Mouse (Mus musculus): ENCODE results near the gene Tenm2. TPM values are rescaled to one million over a fixed set of nuclear protein-coding genes. Genes with fewer than 3 reads are reported as not detected.

Tenm2 gene
- total RNA-seq, 2 experiments from 2014 or later, result 141 to 157 TPM

DNA sequence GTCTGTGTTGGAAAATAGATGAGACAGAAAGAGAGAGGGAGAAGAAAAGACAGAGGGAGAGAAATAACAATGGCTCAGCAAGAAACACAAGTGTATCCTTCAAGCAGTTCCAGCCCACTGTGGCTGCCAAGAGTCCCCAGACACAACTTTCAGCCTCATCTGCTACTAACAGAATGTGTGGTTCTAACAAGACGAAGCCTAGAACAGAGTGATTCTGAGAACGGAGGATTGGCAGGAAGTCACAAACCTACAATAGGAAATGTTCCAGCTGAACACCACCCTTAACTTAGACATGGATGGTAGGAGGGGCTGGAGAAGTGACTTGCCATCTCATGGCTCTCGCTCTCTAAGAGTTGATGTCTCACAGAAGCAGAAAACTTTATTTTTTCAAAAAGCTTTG lies 894.0 kb downstream of the Tenm2 start:
- peak in 1 of 2 experiments; percentile 48 for DNase-seq

DNA sequence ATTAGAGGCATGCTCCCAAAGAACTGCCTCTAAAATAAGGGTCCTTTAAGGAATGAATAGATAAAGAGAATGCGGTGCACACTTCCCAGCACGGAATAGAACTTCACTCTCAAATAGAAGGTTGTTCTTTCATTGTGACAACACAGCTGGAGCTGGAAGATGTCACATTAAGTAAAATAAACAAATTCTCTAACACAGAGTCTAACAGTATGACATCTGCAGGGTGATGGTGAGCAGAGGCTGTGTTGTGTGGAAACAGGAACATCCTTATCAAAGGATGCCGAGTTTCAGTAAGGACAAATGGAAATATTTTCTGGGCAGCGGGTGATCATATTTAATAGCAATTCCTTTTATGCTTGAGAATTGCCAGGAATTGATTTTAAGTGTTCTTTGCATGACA lies 897.3 kb downstream of the Tenm2 start:
- DNase-seq, result no peak

DNA sequence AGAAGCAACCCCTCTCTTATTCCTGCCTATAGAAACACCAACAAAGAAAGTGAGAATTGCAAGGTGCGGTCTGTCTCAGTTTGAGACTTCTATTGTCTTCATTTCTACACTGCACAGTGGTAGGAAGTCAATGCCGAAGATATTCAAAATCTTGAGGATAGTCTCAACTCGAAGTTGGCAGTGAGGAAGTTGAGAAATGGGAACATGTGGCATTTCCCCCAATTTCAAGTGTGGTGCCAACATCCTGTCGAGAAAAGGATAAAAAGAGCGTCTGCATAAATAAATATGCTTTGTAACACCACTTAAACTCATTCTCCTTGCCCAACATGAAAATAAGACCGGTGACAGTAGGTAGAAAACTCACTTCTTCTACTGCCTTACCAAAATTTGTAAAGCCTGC lies 898.7 kb downstream of the Tenm2 start:
- no peak for DNase-seq

DNA sequence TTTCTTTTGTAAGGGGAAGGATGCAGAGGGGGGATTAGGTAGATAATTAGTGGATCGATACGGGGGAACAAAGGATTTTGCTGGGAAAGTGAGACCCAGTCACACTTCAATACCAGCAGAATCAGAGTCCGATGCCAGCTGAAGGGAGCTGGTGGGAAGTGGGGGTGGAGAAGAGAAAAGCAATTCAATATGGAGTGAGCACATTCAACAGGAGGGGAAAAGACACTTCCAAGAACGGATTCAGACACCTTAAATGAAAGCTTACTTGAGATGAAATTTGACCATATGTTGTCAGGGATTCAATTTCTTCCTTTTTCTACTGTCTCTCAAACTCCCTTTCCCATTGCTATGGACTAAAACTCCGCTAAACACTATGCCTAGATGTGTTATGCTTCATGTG lies 900.6 kb downstream of the Tenm2 start:
- no peak for DNase-seq

DNA sequence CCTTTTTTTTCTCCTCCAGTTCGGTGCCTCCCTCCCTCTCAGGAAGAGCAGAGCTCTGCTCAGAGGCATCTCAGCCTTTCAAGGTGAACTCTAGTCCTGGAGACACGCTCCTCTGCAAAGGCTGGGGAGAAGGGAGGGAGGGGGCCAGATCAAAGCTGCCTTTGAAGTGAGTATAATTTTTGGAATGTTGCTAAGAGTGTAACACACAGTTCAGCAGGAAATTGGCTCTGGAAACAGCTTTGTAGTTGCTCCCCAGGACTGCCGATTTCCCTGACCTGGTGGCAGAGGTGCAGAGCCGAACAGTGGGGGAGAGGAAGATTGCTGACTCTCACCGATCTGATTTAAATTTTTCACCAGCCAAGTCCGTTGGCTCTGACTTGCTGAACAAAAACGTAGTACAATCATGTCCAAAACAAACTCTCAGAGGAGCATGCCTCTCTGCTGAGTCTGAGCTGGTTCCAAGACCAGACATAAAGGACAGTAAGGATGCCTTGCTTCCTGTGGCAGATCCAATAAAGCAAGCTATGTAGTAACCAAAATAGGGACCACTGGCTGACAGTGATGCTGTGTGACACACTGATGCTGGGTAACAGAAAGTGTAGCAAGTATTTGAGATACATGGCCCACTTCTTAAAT lies 901.5 kb downstream of the Tenm2 start:
- no peak for DNase-seq

DNA sequence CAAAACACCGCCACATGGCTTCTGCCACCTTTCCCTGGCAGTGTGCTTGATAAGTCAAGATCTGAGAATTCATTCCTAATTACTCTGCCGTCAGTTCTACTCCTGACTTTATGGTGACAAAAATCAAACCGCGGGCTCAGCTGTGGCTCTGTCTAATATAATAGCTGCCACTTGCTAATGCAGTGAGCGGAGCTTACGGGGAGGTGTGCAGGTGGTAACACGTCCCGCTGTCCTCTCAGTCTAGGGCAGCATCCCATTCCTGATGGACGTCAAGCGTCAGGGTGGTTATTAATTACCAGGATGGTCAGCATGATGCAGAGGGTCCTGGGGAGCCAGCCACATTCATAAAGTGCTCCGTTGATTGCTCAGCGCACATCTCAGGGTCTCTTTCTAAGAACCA lies 903.5 kb downstream of the Tenm2 start:
- no peak for DNase-seq

DNA sequence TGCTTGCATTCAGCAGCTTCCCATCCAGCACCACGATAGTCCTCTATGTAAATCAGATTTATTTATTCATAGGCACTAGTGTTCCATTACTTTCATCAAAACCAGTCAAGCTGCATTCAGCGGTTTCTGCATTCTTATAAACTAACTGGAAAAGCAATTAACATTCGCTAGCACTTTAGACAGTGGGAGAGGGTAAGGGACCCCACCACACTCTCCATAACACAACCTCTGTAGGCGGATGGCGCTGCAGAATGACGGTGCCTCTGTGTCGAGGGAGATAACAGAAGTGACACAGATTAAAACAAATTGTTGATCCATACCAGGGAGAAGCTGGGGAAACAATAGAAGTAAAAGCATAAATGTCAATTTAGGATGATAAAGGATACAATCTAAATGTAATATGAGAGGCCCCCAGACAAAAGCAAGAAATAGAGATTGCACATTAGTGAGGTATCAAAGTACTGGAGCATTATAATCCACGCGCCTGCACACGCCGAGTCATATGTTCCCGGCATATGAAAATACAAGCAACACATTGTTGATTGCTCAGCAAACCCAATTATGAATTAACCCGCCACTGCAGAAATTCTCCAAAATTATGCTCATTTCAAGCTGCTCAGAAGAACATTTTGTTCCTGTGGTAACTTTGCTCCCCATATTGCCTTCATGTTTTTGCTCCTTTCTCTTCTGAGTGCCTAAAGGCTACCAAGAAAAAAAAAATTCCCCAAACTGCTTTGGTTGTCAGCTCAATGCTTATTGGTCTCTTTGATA lies 904.2 kb downstream of the Tenm2 start:
- no peak for DNase-seq

DNA sequence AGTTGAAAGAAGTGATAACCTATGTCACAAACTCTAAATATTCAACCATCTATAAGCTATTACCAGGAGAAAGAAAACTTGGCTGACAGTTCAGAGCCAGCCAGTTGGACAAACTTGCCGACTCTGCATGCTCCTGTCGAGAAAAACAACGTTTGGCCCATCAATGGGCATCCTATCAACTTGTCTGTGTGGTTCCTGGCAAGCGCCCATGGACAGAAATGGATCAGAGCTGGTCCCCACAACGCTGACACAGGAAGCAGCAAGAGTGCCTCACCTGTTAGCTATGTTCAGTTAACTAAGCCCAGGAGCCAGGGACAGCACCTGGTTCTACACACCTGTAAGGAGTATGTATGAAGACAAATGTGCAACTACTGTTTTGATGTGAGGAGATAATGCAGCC lies 908.5 kb downstream of the Tenm2 start:
- DNase-seq, result no peak

DNA sequence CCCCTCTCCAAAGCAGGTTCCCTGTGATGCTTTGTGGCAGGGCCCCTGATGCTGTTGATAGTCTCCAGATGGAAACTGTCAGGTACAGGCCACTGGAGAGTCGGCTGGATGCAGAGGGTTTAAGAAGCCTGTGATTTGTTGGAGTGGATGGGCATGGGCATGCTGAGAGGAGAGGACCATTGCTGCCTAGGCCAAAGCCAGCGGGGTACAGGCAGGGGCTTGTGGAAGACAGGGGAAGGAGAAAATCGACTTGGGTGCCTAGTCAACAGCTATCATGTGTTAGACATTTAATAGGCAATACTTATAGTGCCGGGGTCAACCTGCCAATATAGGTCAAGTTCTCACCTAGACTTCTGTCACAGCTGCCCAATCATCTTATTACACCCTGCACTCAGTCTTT lies 926.4 kb downstream of the Tenm2 start:
- DNase-seq, result no peak

DNA sequence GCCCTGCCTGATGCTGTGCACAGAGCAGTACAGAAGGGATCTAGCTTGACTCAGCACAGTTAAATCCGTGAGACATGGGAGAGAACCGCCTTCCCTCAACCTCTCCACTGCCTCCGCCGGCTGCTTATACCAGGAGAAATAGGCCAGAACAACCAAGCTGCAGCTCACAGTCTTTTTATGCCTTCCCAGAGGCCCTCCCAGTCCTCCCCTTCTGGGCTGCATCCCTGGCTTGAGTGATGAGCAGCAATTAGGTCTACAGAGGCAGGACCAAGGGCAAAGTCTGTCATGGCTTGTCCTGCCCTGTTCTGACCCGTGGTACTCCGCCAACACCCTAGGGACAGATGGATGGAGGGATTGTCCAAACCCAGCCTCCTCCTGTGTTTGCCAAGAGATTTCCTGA lies 928.5 kb downstream of the Tenm2 start:
- DNase-seq, result peak in 1 of 2 experiments; percentile 35

DNA sequence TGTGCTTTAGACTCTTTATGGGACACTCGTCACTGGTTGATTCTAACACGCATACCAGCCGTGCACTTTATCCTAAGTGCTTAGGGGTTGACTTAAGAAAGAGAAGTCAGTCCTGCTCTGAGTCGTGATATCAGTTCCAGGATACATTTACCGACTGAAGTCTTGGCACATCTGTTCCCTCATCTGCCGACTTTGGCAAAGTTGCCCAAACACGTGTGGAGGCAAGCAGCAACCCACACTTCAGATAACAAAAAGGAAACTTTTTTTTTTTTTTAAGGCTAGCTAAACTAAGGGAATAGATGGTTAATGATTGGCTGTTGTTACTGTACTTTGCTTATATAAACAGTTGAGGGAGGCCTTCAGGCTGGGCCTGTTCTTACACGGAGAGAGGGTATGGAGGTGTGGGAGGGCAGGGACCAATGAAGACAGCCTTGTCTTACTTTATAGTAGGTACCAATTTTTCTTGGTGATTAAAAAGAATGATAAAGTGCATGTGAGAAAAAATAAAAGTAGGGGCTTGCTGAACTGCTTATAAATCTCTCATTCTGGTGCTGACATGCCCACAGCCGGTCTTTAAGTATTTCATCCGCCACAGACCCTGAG lies 930.3 kb downstream of the Tenm2 start:
- DNase-seq, result no peak

DNA sequence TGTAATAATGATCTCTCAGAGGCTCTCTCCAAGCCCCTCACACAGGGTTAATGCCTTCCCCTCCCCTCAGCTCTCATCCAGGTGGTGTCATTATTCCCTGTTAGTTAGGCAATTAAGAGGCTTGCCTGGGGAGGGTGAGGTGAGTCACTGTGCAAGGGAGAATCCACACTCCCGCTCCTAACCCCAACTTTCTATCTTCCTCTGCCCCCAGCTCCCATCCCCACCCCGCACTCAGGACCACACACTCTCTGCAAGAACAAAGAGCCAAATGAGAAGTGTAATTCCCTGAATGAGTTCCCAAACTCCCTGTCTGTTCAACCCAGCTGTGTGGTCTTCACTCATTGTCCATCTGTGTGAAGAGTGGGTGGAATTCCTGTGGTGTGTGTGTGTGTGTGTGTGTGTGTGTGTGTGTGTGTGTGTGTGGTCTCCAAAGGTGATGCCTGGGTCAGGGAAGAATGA lies 932.8 kb downstream of the Tenm2 start:
- DNase-seq, result no peak

DNA sequence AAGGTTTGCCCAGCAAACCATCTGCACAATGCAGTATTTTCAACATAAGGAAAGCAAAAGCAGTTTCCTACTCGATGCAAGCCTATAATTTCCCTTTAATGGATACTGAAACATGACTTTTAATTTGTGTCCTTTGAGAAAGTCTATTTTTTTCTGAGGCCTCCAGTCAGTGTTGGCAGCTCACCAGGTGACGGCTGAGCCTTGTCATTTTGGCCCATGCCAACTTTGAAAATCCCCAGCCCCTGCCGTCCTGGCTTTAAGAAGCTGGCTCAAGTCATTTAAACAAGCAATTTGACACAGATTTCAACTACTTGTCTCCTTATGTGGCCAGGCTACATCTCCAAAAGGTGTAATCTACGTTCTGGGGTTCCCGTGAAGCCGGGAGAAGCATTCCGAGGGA lies 933.7 kb downstream of the Tenm2 start:
- DNase-seq, result no peak

DNA sequence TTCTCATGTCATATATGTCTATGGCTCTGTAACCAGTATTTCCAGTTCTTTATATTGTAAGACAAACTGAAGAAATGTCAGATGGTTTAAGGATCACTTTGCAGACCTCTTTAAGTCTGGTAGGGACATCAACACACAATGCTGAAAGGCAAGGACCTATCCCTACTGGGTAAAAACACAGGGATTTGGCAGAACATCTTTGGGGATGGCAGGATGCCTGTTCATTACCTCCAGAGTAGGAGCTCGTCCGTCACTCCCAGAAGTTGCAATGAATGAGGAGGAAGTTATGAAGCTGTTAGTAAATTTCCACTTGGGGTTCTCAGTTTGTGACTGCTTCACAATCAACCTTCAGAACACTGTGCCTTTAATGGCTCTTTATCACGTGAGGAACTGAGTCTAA lies 939.2 kb downstream of the Tenm2 start:
- DNase-seq, result no peak

DNA sequence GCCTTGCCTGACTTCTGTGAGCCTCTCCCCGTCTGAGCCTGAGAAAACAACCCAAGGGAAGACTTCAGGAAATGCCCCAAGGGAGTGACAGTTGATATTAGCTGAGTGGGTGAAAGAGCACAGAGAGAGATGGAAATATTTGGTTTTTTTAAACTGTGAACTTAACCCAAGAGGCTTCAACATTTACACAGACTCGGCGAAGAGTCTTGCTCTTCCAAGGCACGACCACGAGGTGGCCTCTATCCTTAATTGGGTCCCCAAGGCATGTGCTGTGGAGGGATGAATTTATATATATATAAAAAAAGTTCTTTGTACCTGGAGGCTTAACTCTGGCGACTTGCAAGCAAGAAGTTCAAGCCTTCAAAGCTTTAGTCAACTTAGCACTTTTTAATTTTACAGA lies 943.6 kb downstream of the Tenm2 start:
- DNase-seq, result no peak

DNA sequence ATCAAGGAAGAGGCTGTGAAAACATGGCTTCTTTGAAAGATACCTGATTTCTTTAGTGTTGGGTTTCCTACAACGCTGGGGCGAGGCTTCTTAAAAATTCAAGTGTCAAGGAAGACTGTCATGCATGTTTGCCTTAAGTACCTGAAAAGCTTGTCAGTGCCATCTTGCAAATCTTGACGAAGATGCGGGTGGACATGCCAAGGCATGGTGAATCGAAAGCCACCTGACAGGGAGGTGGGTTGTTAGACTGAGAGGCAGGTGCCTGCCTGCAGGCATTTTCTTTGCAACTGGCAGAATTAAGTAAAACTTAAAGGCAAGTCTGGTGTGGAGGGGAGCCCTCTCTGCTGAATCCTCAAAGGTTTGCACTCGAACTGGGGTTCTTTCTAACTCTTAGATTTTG lies 949.5 kb downstream of the Tenm2 start:
- DNase-seq, result no peak

DNA sequence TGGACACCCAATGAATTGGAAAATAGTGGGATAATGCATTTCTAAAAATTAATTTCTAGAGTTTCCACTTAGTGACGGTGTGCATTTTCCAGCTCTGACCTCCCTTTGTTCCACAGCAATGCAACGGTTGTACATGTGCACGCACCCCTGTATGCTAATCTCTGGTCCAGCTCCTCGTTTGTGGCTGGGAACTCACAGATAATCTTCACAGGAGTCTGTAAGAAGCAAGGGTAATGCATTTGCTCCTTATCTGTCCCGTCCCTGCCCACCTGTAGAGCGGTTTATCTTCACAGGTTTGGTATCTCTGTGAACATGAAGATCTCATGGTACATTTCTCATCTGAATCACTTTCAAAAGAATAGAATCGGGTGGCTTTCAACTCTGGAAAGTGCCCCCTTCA lies 955.2 kb downstream of the Tenm2 start:
- no peak for DNase-seq

DNA sequence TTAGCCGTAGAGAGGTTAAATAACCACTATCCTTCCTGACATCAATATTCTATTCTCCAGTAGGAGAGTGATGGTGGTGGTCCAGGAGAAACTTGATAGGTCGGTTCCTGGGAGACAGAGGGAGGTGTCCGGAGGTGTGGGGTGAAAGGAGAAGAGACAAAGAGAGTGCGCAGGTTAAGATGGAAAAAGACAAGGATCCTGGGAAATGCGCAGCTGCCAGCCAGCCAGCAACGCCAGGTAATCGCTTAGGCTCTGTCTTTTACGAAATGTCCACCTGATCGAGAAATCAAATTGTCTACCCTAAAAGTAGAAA lies 957.9 kb downstream of the Tenm2 start:
- no peak for DNase-seq

DNA sequence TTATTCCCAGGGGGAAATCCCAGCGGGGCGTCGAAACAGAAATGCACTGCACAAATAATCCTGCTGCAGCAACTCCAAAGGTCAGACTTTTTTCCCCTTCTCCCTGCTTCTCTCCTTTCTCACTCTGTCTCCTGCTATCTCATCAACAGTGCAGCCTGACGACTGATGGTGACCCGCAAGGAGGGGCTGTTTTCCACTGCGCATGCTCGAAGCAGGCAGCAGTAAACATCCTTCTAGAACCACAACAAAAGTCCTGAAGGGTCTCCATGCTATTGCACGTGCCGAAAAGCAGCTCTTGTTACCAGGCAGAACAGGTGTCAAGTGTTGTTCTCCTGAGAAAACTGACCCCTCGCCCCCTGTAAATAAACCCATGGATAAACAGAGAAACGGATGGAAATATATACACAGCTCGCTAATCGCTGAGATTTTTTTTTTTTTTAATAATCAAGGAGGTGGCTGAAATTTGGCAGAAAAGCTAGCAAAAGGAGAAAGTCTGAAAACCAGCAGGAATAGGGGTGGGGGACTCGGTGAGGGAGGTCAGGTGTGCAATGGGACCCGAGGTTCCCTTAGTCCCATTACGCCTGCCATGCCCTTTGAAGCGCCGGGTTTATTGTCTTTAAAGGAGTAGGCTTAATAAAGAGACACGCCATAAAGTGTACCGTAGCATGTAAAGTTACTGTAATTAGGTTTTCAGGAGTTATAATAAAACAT lies 958.4 kb downstream of the Tenm2 start:
- no peak for DNase-seq

DNA sequence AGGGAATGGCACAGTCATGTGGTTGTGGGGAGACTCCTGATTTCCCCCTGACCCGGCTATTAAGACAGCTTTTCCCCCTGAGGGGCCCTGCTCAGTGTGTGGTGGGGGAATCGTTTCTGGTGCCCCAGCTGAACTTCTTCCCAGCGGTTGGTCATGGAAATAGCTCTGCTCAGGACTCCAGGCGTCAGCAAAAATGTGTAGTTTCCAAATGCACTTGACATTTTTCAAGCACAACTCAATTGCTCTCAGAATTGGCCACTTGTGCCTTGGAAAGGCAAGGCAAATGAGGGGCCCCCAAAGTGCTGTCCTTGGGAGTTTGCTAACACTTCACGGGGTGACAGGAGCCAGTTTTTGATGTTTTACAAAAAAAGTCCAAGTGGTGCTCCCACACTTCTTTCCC lies 959.7 kb downstream of the Tenm2 start:
- no peak for DNase-seq

DNA sequence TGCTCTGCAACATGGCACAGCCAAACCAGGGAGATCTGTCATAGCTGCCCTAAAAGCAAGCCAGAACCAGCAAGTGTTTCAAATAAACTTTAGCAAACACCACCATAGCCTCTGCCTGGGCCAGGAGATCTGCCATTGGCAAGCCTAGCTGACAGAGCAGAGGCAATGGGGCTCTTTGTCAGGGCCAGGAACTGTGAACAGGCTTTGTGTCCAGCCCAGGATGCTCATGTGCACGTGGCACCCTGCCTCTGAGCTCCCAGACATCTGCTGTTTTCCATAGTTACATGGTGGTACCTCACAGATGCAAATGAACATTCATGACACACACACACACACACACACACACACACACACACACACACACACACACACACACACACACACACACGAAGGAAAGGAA lies 963.6 kb downstream of the Tenm2 start:
- peak in 1 of 2 experiments; percentile 24 for DNase-seq

DNA sequence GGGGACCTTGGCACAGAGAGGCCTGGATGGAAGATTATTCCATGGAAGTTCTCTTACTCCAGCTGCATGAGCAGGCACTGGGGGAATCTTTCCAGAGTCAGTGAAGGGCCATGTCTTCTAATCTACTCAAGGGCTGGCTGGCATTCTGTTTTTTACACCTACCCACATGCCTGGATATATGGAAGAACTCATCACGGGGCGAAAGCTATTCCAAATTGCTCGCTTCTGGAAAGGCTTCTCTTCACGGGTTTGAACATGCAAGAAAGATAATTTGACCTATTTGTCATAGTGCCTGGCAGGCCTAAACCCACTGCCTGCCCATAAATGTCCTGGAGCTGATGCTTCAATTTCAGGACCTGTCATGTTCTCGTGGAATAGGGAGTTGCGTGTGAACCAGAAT lies 965.8 kb downstream of the Tenm2 start:
- no peak for DNase-seq

DNA sequence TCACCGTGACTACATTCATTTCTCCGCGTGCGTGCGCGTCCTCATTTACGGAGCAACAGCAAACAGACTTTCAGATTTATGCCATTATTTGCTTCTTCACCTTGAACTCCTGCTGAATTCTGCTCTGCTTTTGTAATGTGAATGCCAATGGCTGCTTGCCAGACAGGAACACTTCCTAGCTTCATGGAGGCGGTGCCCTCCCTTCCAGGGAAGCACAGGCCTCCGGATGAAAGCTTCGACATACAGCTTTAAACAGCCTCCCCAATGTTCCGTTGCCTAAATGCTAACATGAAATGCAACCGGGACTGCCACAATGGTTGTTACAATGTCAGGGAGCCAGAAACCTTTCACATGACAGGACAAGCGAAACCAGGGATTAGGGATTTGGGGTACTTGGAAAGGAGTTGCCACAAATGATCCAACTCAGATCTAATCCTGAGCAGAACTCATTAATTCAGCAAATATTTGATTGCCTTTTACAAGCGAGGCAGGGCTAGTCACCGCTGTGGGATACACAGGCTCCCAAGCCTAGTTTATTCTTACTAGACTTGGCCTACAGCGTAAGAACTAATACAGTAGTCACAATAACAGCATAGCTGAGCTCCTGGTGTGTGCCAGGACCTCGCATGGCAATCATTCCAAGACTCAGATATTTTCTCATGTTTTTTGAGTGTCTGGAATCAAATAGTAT lies 970.8 kb downstream of the Tenm2 start:
- DNase-seq, result no peak
